Comparison of ENCODE assay signal across 7 mouse cellular contexts in genomic region chr4:141239388-141240125, GRCm38 (mm10). TPM values are rescaled to one million over a fixed set of nuclear protein-coding genes. Genes with fewer than 3 reads are reported as not detected.
DNase-seq lines count a peak whose midpoint lies in the region; ATAC-seq and TF ChIP-seq lines count a peak whose summit lies in the region.

Gene Arhgef19 (plus strand): TSS chr4:141239499.

- H3K27me3 ChIP-seq in hindbrain, postnatal 0 days (ENCODE audit: insufficient read depth, low read length) = peaks cover 16% of the 10 kb centered on the region; the same call in 1 of the 2 replicates
- H3K27me3 ChIP-seq in spleen, adult 2 months (ENCODE audit: control insufficient read depth, insufficient read depth, low read length) = peaks cover 17% of the 10 kb centered on the region

- H3K36me3 ChIP-seq in hindbrain, postnatal 0 days (ENCODE audit: insufficient read depth, low read length) = no peaks in the 10 kb centered on the region
- H3K36me3 ChIP-seq in spleen, adult 2 months (ENCODE audit: control insufficient read depth, insufficient read depth, low read length) = no peaks in the 10 kb centered on the region

- no peak for TF ChIP-seq CTCF in hindbrain, postnatal 0 days (IDR thresholded peaks at IDR 0.05; ENCODE audit: low read depth)
- TF ChIP-seq CTCF in spleen, adult 2 months (IDR thresholded peaks at IDR 0.05; ENCODE audit: extremely low read depth, insufficient read depth, insufficient read length, insufficient replicate concordance) = no peak

- H3K4me1 ChIP-seq in hindbrain, postnatal 0 days (ENCODE audit: insufficient read depth, low read length) = peaks cover 19% of the 10 kb centered on the region; the same call in 1 of the 2 replicates
- H3K4me1 ChIP-seq in spleen, adult 2 months (ENCODE audit: control insufficient read depth, insufficient read depth, insufficient read length) = peaks cover 13% of the 10 kb centered on the region; the same call in 1 of the 2 replicates

- H3K9ac ChIP-seq in hindbrain, postnatal 0 days (replicated peaks; ENCODE audit: low read length) = no peak within 1 kb of the TSS

- H3K9me3 ChIP-seq in hindbrain, postnatal 0 days (ENCODE audit: low read length) = no peaks in the 10 kb centered on the region

- H3K4me3 ChIP-seq in hindbrain, postnatal 0 days (ENCODE audit: low read length) = peak within 1 kb of the TSS; percentile 31
- H3K4me3 ChIP-seq in spleen, adult 2 months (ENCODE audit: extremely low read depth, insufficient read depth, insufficient read length) = peak within 1 kb of the TSS; percentile 29; the same call in 1 of the 2 replicates

- ATAC-seq in activated CD4-positive, CD25-positive, alpha-beta regulatory T cell, adult 4 months = peak; percentile 92
- peak; percentile 98 for ATAC-seq in common myeloid progenitor, adult 5-6 weeks (replicated peaks; ENCODE audit: low read depth, poor library complexity, severe bottlenecking)
- peak; percentile 77 for ATAC-seq in hindbrain, postnatal 0 days

- H3K27ac ChIP-seq in hindbrain, postnatal 0 days = no peak within 1 kb of the TSS
- H3K27ac ChIP-seq in spleen, adult 2 months (ENCODE audit: insufficient read depth, low read length) = no peak within 1 kb of the TSS

- peak; percentile 81 for DNase-seq in gastrocnemius, postnatal 10 days
- DNase-seq in hindbrain, postnatal 0 days (ENCODE audit: low spot score) = peak; percentile 60
- DNase-seq in left cerebral cortex, postnatal 25 days (ENCODE audit: low spot score in 2 of 2) = peak; percentile 39 to 60
- peak; percentile 88 for DNase-seq in mesoderm, embryonic 11.5 days (ENCODE audit: low read depth, low spot score)
- peak; percentile 35 to 76 for DNase-seq in spleen, adult 2 months (ENCODE audit: low read depth in 1 of 2, low spot score in 2 of 2)

- WGBS in hindbrain, postnatal 0 days = 2% methylated on average over 31 of the region's 31 CpGs
- 3% methylated on average over 30 of the region's 31 CpGs for WGBS in spleen, adult 2 months

- H3K4me2 ChIP-seq in hindbrain, postnatal 0 days (ENCODE audit: low read depth, low read length) = peak within 1 kb of the TSS; percentile 54

- intact Hi-C loops in left cerebral cortex, postnatal 25 days (cut with DNase I) = no loop called here

- no peak for TF ChIP-seq POLR2A in spleen, adult 2 months (IDR thresholded peaks at IDR 0.05; ENCODE audit: low read depth, low read length)

RNA-seq across cellular contexts. Expression of gene Arhgef19, which starts in this region (rescaled TPM):
- polyA plus RNA-seq in activated CD4-positive, CD25-positive, alpha-beta regulatory T cell, adult 4 months (2017; shearing (Covaris generic)) = not detected
- not detected in 2 replicates for total RNA-seq in common myeloid progenitor, adult 5-6 weeks (2017)
- 1 to 10 TPM; 2.6 to 3.2 TPM for total RNA-seq in gastrocnemius, postnatal 10 days (2021)
- 1.2 and 2.3 TPM in 2 replicates for total RNA-seq in hindbrain, postnatal 0 days (2014; rRNA removed)
- 1.2 TPM in 2 replicates for polyA plus RNA-seq in hindbrain, postnatal 0 days (2015; fragmentation: Nextera tagmentation; extraction: Ambion mirVana)
- total RNA-seq in left cerebral cortex, postnatal 25 days (2021) = 10 to 100 TPM; 15.1 to 16.3 TPM
- 0.79 and 1.2 TPM in 2 replicates for polyA plus RNA-seq in spleen, adult 2 months (2012; rRNA removed)

Comparison
In these comparisons a context has a peak if more than half of its experiments do, and no peak if none do; other contexts are left out.
1. Peak in ATAC-seq in activated CD4-positive, CD25-positive, alpha-beta regulatory T cell, adult 4 months; RNA of the gene not detected or under 1 TPM.
2. Peak in ATAC-seq in common myeloid progenitor, adult 5-6 weeks; RNA of the gene not detected or under 1 TPM.